Mouse (Mus musculus) liver, embryonic 18 days (tissue): ENCODE data around the gene Zc4h2. TPM values are rescaled to one million over a fixed set of nuclear protein-coding genes. Genes with fewer than 3 reads are reported as not detected.

Source experiments
- polyA plus RNA-seq: library from polyadenylated mRNA; depleted of rRNA; stranded (reverse); fragments of >200 nt; gene quantifications from 2 replicates; pipeline ENCODE4 v1.2.3, GENCODE M21; 2012; rRNA removed

Gene Zc4h2
- 0.90 and 1.0 TPM in 2 replicates for polyA plus RNA-seq

DNA sequence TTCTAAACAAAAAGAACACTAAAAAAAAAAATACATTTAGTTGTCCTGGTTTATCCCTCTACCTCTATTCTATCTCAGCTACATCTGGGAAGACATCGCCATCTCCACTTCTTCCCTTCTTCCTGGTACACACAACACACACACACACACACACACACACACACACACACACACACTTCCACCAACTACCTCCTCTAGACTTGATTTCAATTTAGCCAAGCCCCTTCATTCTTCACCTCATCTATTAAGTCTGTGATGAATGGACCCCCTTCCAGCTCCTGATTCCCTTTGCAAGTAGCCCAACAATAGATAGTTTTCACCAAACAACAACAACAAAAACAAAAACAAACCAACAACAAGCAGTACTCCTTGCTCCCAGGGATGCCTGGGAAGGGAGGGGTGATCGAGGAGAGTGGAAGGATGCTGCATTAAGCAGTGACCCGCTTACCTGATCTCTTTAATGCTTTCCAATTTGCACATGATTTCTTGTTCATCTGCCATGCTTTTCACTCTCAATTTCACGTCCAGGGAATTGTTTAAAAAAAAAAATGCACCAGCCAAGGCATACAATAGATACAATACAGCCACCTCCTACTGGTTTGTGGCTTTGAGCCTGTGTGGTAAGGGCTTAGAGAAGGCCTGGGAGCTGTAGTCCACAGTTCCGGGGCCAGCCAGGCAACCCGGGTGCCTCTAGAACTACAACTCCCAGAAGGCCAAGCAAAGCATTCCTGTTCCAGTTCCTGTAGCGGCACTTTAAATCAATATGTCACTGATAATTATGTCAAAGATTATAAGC is at the start of gene Zc4h2:
Gene Zc4h2, minus strand, starts transcription at position 706 of the 796 bp plus-strand sequence.

Other genes with a start within 250 kb of the Zc4h2 start
- gene Amer1, start 213.6 kb downstream of the Zc4h2 start, polyA plus RNA-seq = 1.1 and 1.2 TPM in 2 replicates
- not detected in 2 replicates for gene Asb12, start 100.5 kb downstream of the Zc4h2 start, polyA plus RNA-seq
- gene Pfn5, start 100.4 kb downstream of the Zc4h2 start, polyA plus RNA-seq = not detected in 2 replicates
- gene Zc3h12b, start 53.2 kb upstream of the Zc4h2 start, polyA plus RNA-seq = 0.05 and 0.06 TPM in 2 replicates